Mouse (Mus musculus) forelimb bud, embryonic 11.5 days (tissue): Measurements from ENCODE around the gene Rbp7.

ENCODE experiments used
- DNase-seq: peaks from one replicate; pipeline ENCODE4 v3.0.0-alpha.2; 2012; ENCODE audit warnings: low read depth, low spot score

The Rbp7 gene

GRCm38 (mm10) chr4:149407461-149407860, 47.3 kb downstream of the Rbp7 start:
- no peak for DNase-seq

- no peak for DNase-seq
Measured at GRCm38 (mm10) chr4:149405713-149406443, 48.9 kb downstream of the Rbp7 start.

- DNase-seq = no peak
Measured at GRCm38 (mm10) chr4:149404640-149405465, 49.9 kb downstream of the Rbp7 start.

- no peak for DNase-seq
Measured at GRCm38 (mm10) chr4:149403037-149403436, 51.7 kb downstream of the Rbp7 start.

GRCm38 (mm10) chr4:149401591-149401982, 53.2 kb downstream of the Rbp7 start:
- DNase-seq = no peak

- DNase-seq = no peak
Measured at GRCm38 (mm10) chr4:149400878-149401590, 53.7 kb downstream of the Rbp7 start.
